ENCODE assay signal across 8 mouse cellular contexts in the genomic region with DNA sequence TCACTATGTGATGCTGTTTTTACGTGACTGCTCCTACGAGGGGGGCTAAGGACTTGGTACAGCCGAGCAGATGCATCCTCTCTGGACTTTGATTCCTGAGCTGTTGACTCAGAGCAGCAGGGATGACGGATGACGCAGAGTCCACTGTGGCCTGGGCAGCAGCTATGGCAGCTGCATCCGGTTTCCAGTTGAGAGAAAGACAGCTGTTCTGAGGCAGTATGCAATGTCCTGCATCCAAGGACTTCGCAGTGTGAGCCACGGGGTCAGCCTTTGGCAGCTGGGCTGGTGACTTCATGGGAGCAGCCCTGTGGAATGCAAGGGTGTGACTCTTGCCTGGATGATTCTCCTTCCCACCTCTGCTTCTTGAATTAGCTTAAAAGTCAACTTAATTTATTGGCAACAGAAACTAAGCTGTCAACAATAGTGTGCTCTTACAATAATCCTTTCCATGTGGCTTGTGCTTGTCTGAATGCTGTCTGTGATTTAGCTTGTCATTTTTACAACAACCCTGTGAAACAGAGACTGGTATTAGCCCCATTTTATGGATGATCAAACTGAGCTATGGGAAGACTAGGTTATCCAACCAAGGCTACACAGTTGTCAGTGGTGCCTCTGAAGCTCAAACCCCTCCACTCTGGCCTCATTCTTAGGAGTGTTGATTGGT. TPM values are rescaled to one million over a fixed set of nuclear protein-coding genes. Genes with fewer than 3 reads are reported as not detected.
DNase-seq lines count a peak whose midpoint lies in the region; ATAC-seq lines count a peak whose summit lies in the region.

No protein-coding gene starts in this region.

- no peak overlapping the region for H3K4me2 ChIP-seq in kidney, embryonic 14.5 days (replicated peaks; ENCODE audit: low read depth, low read length)

- no peak overlapping the region for H3K27ac ChIP-seq in kidney, embryonic 14.5 days (ENCODE audit: low read depth, low read length)

- peak; percentile 59 for DNase-seq in Muller cell, postnatal 12 days (ENCODE audit: inconsistent ontology term)
- peak; percentile 27 for DNase-seq in brain, adult 2 months (ENCODE audit: low read depth, low spot score)
- DNase-seq in heart, adult 8-10 months (ENCODE audit: low spot score) = peak; percentile 83
- DNase-seq in lung, postnatal 14 days = peak; percentile 48
- DNase-seq in left cerebral cortex, postnatal 25 days (ENCODE audit: low spot score in 2 of 2) = no peak
- DNase-seq in frontal cortex, adult 2 months (ENCODE audit: extremely low spot score in 1 of 2, low spot score in 1 of 2) = no peak

- intact Hi-C loops in left cerebral cortex, postnatal 25 days (cut with DNase I) = no loop called here

- H3K9me3 ChIP-seq in kidney, embryonic 14.5 days (ENCODE audit: control insufficient read depth, low read length) = no peaks in the 10 kb centered on the region

- H3K9ac ChIP-seq in kidney, embryonic 14.5 days (ENCODE audit: low read depth, low read length) = no peak overlapping the region

- no peaks in the 10 kb centered on the region for H3K36me3 ChIP-seq in kidney, embryonic 14.5 days (ENCODE audit: control insufficient read depth, insufficient read depth, low read length)

- no peaks in the 10 kb centered on the region for H3K27me3 ChIP-seq in kidney, embryonic 14.5 days (ENCODE audit: control insufficient read depth, insufficient read depth, low read length)

- WGBS in kidney, embryonic 14.5 days = 10% methylated on average over 8 of the region's 8 CpGs

- peak; percentile 95 for ATAC-seq in kidney, embryonic 14.5 days (ENCODE audit: low FRiP score, low TSS enrichment)
- ATAC-seq in erythroid progenitor cell, adult 5-6 weeks (replicated peaks; ENCODE audit: low FRiP score, poor library complexity, severe bottlenecking) = no peak

- H3K4me1 ChIP-seq in kidney, embryonic 14.5 days (ENCODE audit: control insufficient read depth, insufficient read depth, low read length) = peaks cover 6% of the 10 kb centered on the region; the same call in 1 of the 2 replicates

- no peak overlapping the region for H3K4me3 ChIP-seq in kidney, embryonic 14.5 days (ENCODE audit: low read length)

RNA-seq across cellular contexts. Expression of a gene that starts 41.4 kb away (rescaled TPM):
- 1 to 10 TPM; 3.9 to 6.5 (median 4.2) TPM for total RNA-seq in heart, adult 8-10 months (2022)
- polyA plus RNA-seq in kidney, embryonic 14.5 days (2014; fragmentation: Nextera tagmentation; extraction: Ambion mirVana) = 1.2 and 1.5 TPM in 2 replicates
- 1 to 10 TPM; 3.6 to 4.4 TPM for total RNA-seq in left cerebral cortex, postnatal 25 days (2021)
- polyA plus RNA-seq in frontal cortex, adult 2 months (2012; rRNA removed) = 15.6 and 17.7 TPM in 2 replicates
- total RNA-seq in erythroid progenitor cell, adult 5-6 weeks (2015; ENCODE audit: low replicate concordance) = 3.2 and 7.5 TPM in 2 replicates
- total RNA-seq in erythroid progenitor cell, adult 5-6 weeks (2017; ENCODE audit: low replicate concordance) = 2.3 and 3.9 TPM in 2 replicates

Comparison
In these comparisons a context has a peak if more than half of its experiments do, and no peak if none do; other contexts are left out.
1. DNase-seq: peak in Muller cell, postnatal 12 days (single experiment), brain, adult 2 months (single experiment), heart, adult 8-10 months (single experiment) and lung, postnatal 14 days (single experiment); none in left cerebral cortex, postnatal 25 days (0 of 2) and frontal cortex, adult 2 months (0 of 2).